Mouse (Mus musculus) CH12.LX (cell line): ENCODE results near the gene Clec11a.

Source experiments
- BHLHE40 ChIP-seq: IDR thresholded peaks from 2 replicates; pipeline ENCODE4 v1.6.1; 2011; ENCODE audit warnings: mild to moderate bottlenecking, low read depth, low read length, improper control_type of control experiment
- CHD2 ChIP-seq: IDR thresholded peaks from 2 replicates; pipeline ENCODE4 v1.6.1; 2011; ENCODE audit warnings: low read length, improper control_type of control experiment
- CTCF ChIP-seq, 2 experiments: IDR thresholded peaks in 1 of 2; conservative IDR thresholded peaks in 1 of 2; 2 replicates each; pipeline ENCODE4 v1.5.1; 2011 to 2012; ENCODE audit warnings: low read depth in 2 of 2, low read length in 2 of 2, improper control_type of control experiment in 1 of 2, inconsistent platforms in 1 of 2, mild to moderate bottlenecking in 1 of 2, moderate library complexity in 1 of 2
- E2F4 ChIP-seq: IDR thresholded peaks from 2 replicates; pipeline ENCODE4 v1.6.1; 2011; ENCODE audit warnings: low read depth, low read length, improper control_type of control experiment; ENCODE audit not compliant: insufficient replicate concordance
- ELF1 ChIP-seq: IDR thresholded peaks from 2 replicates; pipeline ENCODE4 v1.6.1; 2014; ENCODE audit warnings: low read depth, mild to moderate bottlenecking, inconsistent platforms, low read length, improper control_type of control experiment
- EP300 ChIP-seq: IDR thresholded peaks from 2 replicates; pipeline ENCODE4 v1.6.1; 2011; ENCODE audit warnings: low read length, improper control_type of control experiment
- HCFC1 ChIP-seq: IDR thresholded peaks from 2 replicates; pipeline ENCODE4 v1.6.1; 2012; ENCODE audit warnings: low read depth, mild to moderate bottlenecking, inconsistent platforms, low read length, improper control_type of control experiment
- NRF1 ChIP-seq: IDR thresholded peaks from 2 replicates; pipeline ENCODE4 v1.6.1; 2014; ENCODE audit warnings: low read depth, mild to moderate bottlenecking, inconsistent platforms, low read length, improper control_type of control experiment, moderate library complexity
- POLR2A ChIP-seq: IDR thresholded peaks from 2 replicates; pipeline ENCODE4 v1.6.1; 2011; ENCODE audit warnings: low read depth, mild to moderate bottlenecking, improper control_type of control experiment, low read length
- POLR2AphosphoS2 ChIP-seq: IDR thresholded peaks from 2 replicates; pipeline ENCODE4 v1.6.1; 2011; ENCODE audit warnings: low read depth, low read length, improper control_type of control experiment
- RAD21 ChIP-seq: IDR thresholded peaks from 2 replicates; pipeline ENCODE4 v1.6.1; 2011; ENCODE audit warnings: low read depth, mild to moderate bottlenecking, low read length, improper control_type of control experiment, moderate library complexity
- RCOR1 ChIP-seq: conservative IDR thresholded peaks from 2 replicates; pipeline ENCODE4 v1.6.1; 2012; ENCODE audit warnings: low read depth, mild to moderate bottlenecking, inconsistent platforms, low read length, improper control_type of control experiment
- TBP ChIP-seq: conservative IDR thresholded peaks from 2 replicates; pipeline ENCODE4 v1.6.1; 2011; ENCODE audit warnings: low read depth, low read length, improper control_type of control experiment
- ZC3H11A ChIP-seq: IDR thresholded peaks from 2 replicates; pipeline ENCODE4 v1.6.1; 2012; ENCODE audit warnings: low read depth, mild to moderate bottlenecking, inconsistent platforms, low read length, improper control_type of control experiment

GRCm38 (mm10) chr7:44261147-44261546 is 45.6 kb downstream of the Clec11a start, which contains the start of gene Gm15517:
- TF ChIP-seq EP300 (no peak), POLR2A (no peak), CTCF (conservative IDR thresholded peaks at IDR 0.05 in 1 of 2, IDR thresholded peaks at IDR 0.05 in 1 of 2; ENCODE audit: low read depth in 2 of 2, low read length in 2 of 2) (no peak), ZC3H11A (no peak), NRF1 (no peak), RCOR1 (no peak), TBP (no peak), POLR2AphosphoS2 (no peak), CHD2 (no peak), HCFC1 (no peak), BHLHE40 (no peak), E2F4 (no peak), RAD21 (no peak), ELF1 (no peak)
